ENCODE assay signal across 10 mouse cellular contexts in the genomic region with DNA sequence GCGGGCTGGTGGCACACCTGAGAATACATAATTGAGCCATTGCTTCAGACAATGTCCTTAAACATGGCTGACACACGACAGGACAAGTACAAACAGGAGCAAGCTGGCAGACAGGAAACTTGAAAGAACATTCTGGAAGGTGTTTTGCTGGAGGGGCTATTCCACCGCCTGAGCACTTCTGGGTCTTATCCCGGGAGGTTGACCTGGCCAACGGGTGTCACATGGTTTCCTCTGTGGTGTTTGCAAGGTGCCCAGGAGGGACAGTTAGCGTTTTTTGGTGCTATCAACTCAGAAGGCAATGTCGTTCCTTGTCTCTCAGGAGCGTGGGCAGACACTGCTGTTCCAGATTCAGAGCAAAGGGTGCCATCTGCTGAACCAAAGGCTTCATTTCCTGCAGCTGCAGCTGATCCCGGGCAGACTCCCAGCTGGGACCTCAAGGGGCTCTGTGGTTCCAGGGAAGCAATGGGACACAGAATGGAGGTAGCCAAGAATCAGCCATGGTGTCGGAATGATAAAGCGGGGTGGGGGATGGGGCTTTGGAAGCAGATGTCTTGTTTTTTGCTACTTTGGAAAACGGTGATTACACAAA.
A peak's percentile ranks its signal among the peaks of the same experiment; 100 is the strongest.
DNase-seq lines count a peak whose midpoint lies in the region; ATAC-seq and TF ChIP-seq lines count a peak whose summit lies in the region.
"Had no signal": no experiment of that assay in that cellular context is flagged by ENCODE, and none has a peak within 500 bp of the region (broad histone marks: within the 10 kb centered on the region; RNA-seq: fewer than 3 reads in every experiment).

No protein-coding gene starts in this region.

- DNase-seq in gastrocnemius, adult 2 months, result peak; percentile 47
- no peak for DNase-seq in gastrocnemius, adult 8-10 months (ENCODE audit: low spot score in 2 of 2)
- DNase-seq in 3T3-L1 (ENCODE audit: low read depth, low spot score), result peak; percentile 2
- DNase-seq in frontal cortex, postnatal 25 days (ENCODE audit: low spot score in 2 of 2), result peak; percentile 20 to 22
- peak; percentile 35 to 50 for DNase-seq in left cerebral cortex, postnatal 36 days (ENCODE audit: low spot score in 2 of 2)
- no peak for DNase-seq in spleen, postnatal 36 days (ENCODE audit: low spot score in 2 of 2)
- no peak for DNase-seq in cerebellum, adult 9-10 months
- DNase-seq: thymus, postnatal 25 days had no signal

- no peaks in the 10 kb centered on the region for H3K27me3 ChIP-seq in intestine, embryonic 16.5 days (replicated peaks; ENCODE audit: control insufficient read depth, insufficient read depth, low read length)

- no peak for ATAC-seq in intestine, embryonic 16.5 days

- H3K36me3 ChIP-seq in intestine, embryonic 16.5 days (ENCODE audit: control insufficient read depth, insufficient read depth, low read length), result no peaks in the 10 kb centered on the region

- WGBS in intestine, embryonic 16.5 days, result 62% methylated on average over 12 of the region's 12 CpGs

- TF ChIP-seq CTCF in gastrocnemius, adult 2 months (IDR thresholded peaks at IDR 0.05), result no peak

- H3K4me3 ChIP-seq in gastrocnemius, adult 2 months, result no peak overlapping the region
- no peak overlapping the region for H3K4me3 ChIP-seq in intestine, embryonic 16.5 days (ENCODE audit: low read length)
- H3K4me3 ChIP-seq: erythroblast, embryonic 14.5 days had no signal

- H3K9me3 ChIP-seq in intestine, embryonic 16.5 days (ENCODE audit: control insufficient read depth, low read length), result no peaks in the 10 kb centered on the region

- intact Hi-C loops in gastrocnemius, adult 2 months (cut with DNase I), result no loop called here
- intact Hi-C loops in left cerebral cortex, postnatal 36 days (cut with DNase I), result loop anchor here (5.0 to 10.0 kb wide), 4 partner anchors 122 to 1762 kb away; no protein-coding TSS in a partner anchor

- H3K27ac ChIP-seq in gastrocnemius, adult 2 months, result no peak overlapping the region
- no peak overlapping the region for H3K27ac ChIP-seq in intestine, embryonic 16.5 days (ENCODE audit: low read length)

- no peak overlapping the region for H3K4me2 ChIP-seq in intestine, embryonic 16.5 days (ENCODE audit: low read depth, low read length)

- no peak overlapping the region for H3K9ac ChIP-seq in intestine, embryonic 16.5 days (ENCODE audit: low read depth, low read length)

- no peaks in the 10 kb centered on the region for H3K4me1 ChIP-seq in intestine, embryonic 16.5 days (ENCODE audit: control insufficient read depth, insufficient read depth, low read length)

Comparison
In these comparisons a context has a peak if more than half of its experiments do, and no peak if none do; other contexts are left out.
1. DNase-seq: peak in gastrocnemius, adult 2 months (single experiment), 3T3-L1 (single experiment), frontal cortex, postnatal 25 days (2 of 2) and left cerebral cortex, postnatal 36 days (2 of 2); none in gastrocnemius, adult 8-10 months (0 of 2), spleen, postnatal 36 days (0 of 2) and cerebellum, adult 9-10 months (single experiment).